Mouse (Mus musculus): ENCODE measurements around the gene Gm26965. TPM values are rescaled to one million over a fixed set of nuclear protein-coding genes. Genes with fewer than 3 reads are reported as not detected.

Gm26965 gene
- polyA plus RNA-seq (2017; shearing (Covaris generic)): not detected

DNA sequence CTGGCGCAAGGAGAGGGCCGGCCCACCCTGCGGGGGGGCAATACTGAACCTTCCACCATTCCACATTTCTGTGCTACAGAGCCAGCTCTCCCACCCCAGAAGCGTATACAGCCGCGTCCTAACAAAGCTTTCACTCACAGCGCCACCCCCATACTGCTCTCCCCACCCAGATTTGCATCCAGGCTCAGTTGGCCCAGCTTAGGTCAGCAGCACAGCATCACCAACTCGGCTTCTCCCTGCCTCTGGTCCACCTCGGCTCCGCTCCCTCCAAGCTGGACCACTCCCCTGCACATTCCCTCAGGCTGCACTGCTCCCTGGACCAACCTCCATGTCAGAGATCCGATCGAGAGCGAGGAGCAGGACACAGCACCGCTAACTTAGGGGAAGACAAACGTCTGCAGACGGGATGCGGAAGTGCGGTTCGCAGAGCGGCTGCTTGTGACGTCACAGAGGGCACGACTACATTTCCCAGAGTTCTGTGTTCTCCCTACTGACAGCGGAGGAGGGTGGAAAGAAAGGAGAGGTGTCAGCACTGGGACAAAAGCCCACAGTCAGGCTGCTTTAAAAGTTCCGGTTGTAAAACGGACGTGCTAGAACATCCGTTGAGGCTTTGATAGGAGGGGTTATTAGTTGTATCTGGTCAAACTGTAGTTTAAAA is at the start of gene Gm26965, which contains the start of gene Zfp87:
TSS of gene Gm26965 (minus strand) at position 399 of the 658 bp plus-strand sequence.
TSS of gene Zfp87 (minus strand) at position 425 of the 658 bp plus-strand sequence.

DNA sequence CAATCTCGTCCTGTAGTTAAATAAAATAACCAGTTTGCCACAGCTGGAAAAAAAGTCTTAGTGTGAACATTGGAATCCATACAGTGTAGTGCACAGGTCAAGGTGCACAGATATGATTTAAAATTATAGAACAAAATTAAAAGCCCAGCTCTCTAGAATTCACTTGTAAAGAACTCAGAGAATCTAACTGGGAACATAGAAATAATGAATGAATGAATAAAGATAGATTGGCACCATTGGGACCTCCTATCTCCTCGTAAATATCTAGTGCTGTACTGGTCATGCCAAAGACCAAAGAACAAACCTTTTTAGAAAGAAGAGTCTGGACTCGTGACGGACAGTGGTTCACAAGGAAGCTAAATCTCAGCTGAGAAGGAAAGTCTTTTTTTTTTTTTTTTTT is 27.8 kb upstream of the Gm26965 start, which contains the start of gene Zfp748:
TSS of gene Zfp748 (minus strand) at position 101 of the 400 bp plus-strand sequence.

DNA sequence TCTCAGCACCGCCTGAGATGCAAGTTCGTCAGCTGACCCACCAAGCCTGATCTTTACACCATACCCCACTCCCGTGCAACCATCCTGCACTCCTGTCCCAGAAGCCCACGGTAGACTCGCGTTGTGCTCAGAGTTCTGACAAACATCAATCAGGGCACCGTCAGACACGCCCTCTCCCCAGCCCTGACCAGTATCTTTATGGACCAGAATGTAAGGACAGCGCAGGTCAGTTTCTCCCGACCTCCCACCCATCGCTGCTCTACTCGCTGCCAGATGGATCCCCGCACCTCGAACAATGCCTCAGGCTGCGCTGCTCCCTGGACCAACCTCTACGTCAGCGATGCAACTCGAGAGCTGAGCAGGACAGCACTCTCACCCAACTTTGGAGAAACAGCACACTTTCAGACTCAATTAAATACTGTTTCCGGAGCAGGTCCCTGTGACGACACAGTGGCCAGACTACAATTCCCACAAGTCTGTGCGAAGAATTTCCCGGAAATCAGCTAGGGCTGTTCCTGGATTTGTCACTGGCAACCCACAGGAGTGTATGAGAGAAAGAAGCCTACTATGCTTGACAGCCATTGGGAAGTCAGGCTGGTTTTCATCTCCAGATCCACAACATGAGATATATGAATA is 25.7 kb downstream of the Gm26965 start, which contains the start of gene Zfp58:
TSS of gene Zfp58 (minus strand) at position 472 of the 636 bp plus-strand sequence.

DNA sequence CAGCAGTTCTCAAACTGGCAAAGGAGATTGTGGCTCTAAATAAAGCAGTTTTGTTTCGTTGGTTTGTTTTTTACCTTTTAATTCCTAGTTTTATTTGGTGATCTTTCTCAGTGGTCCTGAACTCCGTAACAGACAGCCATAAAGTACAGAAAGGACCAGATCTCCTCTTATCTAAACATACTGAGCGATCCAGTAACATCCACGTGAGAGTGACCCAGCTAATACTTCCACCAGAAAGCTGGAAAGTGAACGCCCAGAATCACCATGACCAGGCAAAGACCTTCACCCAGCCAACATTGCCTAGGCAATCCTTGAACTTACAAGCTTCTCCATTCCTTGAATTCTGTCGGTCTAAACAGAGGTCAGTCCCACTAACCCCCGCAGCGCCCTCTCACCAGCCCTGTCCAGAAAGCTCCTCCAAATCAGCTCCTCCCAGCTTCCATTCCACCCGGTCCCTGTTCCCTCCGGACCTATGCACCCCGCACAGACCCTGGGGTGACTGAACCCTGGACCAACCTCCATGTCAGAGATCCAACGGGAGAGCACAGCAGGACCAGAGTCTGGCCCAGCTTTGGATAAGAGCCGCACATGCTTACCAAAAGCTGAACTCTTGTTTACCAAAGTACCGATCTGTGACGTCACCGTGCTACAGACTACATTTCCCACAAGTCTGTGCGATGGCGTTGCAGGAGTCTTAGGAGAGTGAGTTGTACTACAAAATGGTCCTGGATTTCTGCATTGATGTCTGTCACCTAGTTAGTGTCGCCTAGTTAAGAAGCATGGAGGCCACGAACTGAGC is 42.1 kb downstream of the Gm26965 start, which contains the start of gene Zfp874b:
TSS of gene Zfp874b (minus strand) at position 634 of the 799 bp plus-strand sequence.

DNA sequence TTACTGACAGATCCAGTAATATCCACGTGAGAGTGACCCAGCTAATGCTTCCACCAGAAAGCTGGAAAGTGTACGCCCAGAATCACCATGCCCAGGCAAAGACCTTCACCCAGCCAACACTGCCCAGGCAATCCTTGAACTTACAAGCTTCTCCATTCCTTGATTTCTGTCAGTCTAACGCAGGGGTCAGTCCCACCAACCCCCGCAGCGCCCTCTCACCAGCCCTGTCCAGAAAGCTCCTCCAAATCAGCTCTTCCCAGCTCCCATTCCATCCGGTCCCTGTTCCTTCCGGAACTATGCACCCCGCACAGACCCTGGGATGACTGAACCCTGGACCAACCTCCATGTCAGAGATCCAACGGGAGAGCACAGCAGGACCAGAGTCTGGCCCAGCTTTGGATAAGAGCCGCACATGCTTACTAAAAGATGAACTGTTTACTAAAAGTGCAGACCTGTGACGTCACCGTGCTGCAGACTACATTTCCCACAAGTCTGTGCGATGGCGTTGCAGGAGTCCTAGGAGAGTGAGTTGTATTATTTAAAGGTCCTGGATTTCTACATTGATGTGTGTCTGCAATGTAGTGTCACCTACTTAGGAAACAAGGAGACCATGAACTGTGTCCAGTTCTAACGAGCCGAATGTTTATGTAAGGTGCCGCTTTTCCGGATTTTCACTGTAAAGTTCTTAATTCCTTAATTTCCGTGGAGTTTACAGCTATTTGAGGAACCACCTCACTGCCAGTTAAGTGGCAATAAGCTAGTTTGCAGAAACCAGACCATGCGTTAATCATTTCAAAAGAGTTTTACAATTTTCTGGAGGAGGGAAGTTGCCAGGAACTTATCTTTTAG is 74.6 kb downstream of the Gm26965 start, which contains the start of gene Zfp874a:
TSS of gene Zfp874a (minus strand) at position 453 of the 849 bp plus-strand sequence.

Other genes with a start within 250 kb of the Gm26965 start
- gene Zfp458, start 247.7 kb downstream of the Gm26965 start, polyA plus RNA-seq (2017; shearing (Covaris generic)): 2.3 TPM
- 0.77 TPM for gene Zfp457, start 219.7 kb downstream of the Gm26965 start, polyA plus RNA-seq (2017; shearing (Covaris generic))
- gene Zfp595, start 193.6 kb downstream of the Gm26965 start, polyA plus RNA-seq (2017; shearing (Covaris generic)): 7.8 TPM
- 0.78 TPM for gene Gm28044, start 165.6 kb downstream of the Gm26965 start, polyA plus RNA-seq (2017; shearing (Covaris generic))
- gene Zfp953, start 165.5 kb downstream of the Gm26965 start, polyA plus RNA-seq (2017; shearing (Covaris generic)): 3.3 TPM
- gene Gm28041, start 150.4 kb downstream of the Gm26965 start, polyA plus RNA-seq (2017; shearing (Covaris generic)): 1.2 TPM
- 6.9 TPM for gene Zfp456, start 150.3 kb downstream of the Gm26965 start, polyA plus RNA-seq (2017; shearing (Covaris generic))
- 21.4 TPM for gene Zfp429, start 126.3 kb downstream of the Gm26965 start, polyA plus RNA-seq (2017; shearing (Covaris generic))
- 4.0 TPM for gene Zfp459, start 104.7 kb downstream of the Gm26965 start, polyA plus RNA-seq (2017; shearing (Covaris generic))
- 15.4 TPM for gene Zfp874a, start 74.5 kb downstream of the Gm26965 start, polyA plus RNA-seq (2017; shearing (Covaris generic))
- 11.5 TPM for gene Zfp874b, start 41.9 kb downstream of the Gm26965 start, polyA plus RNA-seq (2017; shearing (Covaris generic))
- 15.2 TPM for gene Zfp58, start 25.6 kb downstream of the Gm26965 start, polyA plus RNA-seq (2017; shearing (Covaris generic))
- gene Zfp87, start within 50 bp of the Gm26965 start, polyA plus RNA-seq (2017; shearing (Covaris generic)): 41.3 TPM
- 18.8 TPM for gene Zfp748, start 27.7 kb upstream of the Gm26965 start, polyA plus RNA-seq (2017; shearing (Covaris generic))
- gene Zfp729b, start 83.6 kb upstream of the Gm26965 start, polyA plus RNA-seq (2017; shearing (Covaris generic)): 7.9 TPM
- 3.7 TPM for gene Gm49345, start 111.6 kb upstream of the Gm26965 start, polyA plus RNA-seq (2017; shearing (Covaris generic))
- 9.0 TPM for gene Zfp729a, start 111.6 kb upstream of the Gm26965 start, polyA plus RNA-seq (2017; shearing (Covaris generic))
- gene Zfp738, start 160.9 kb upstream of the Gm26965 start, polyA plus RNA-seq (2017; shearing (Covaris generic)): 20.4 TPM
- 9.5 TPM for gene Zfp65, start 203.0 kb upstream of the Gm26965 start, polyA plus RNA-seq (2017; shearing (Covaris generic))
- gene Zfp85, start 229.1 kb upstream of the Gm26965 start, polyA plus RNA-seq (2017; shearing (Covaris generic)): 8.9 TPM